Mouse (Mus musculus) liver, adult 2 months (tissue): ENCODE results near the gene Ruvbl1.

Experiments
- CTCF ChIP-seq: fragments of 200-500 bp; IDR thresholded peaks from 2 replicates; pipeline ENCODE4 v1.5.1; 2011; ENCODE audit warnings: low read depth, low read length, control low read depth
- POLR2A ChIP-seq: fragments of 200-500 bp; IDR thresholded peaks from 2 replicates; pipeline ENCODE4 v1.6.1; 2011; ENCODE audit warnings: low read length, control low read depth; ENCODE audit not compliant: insufficient read depth; ENCODE audit errors: extremely low read depth

GRCm38 (mm10) chr6:88515971-88516370 lies 50.8 kb downstream of the Ruvbl1 start:
- TF ChIP-seq CTCF (no peak), POLR2A (no peak)
